Mouse (Mus musculus) intestine, postnatal 0 days (tissue): ENCODE results near the gene Zc2hc1b. TPM values are rescaled to one million over a fixed set of nuclear protein-coding genes. Genes with fewer than 3 reads are reported as not detected.

ENCODE experiments used
- ATAC-seq: fragments of 200-750 bp; cut with Nextera tagmentation; 2 replicates; pipeline ENCODE4 v1.8.0; 2017; ENCODE audit warnings: mild to moderate bottlenecking, moderate TSS enrichment, moderate library complexity
- H3K27ac ChIP-seq: fragments of 300-500 bp; sonication (generic); 2 replicates; pipeline ENCODE4 v1.5.1; 2014; ENCODE audit warnings: mild to moderate bottlenecking, low read depth, low read length, moderate library complexity
- H3K27me3 ChIP-seq: fragments of 300-500 bp; sonication (generic); replicated peaks from 2 replicates; pipeline ENCODE4 v1.6.1; 2014; ENCODE audit warnings: low read length, mixed read lengths; ENCODE audit not compliant: control insufficient read depth, insufficient read depth
- H3K36me3 ChIP-seq: fragments of 300-500 bp; sonication (generic); 2 replicates; pipeline ENCODE4 v1.6.1; 2014; ENCODE audit warnings: mild to moderate bottlenecking, moderate library complexity; ENCODE audit not compliant: control insufficient read depth, insufficient read depth
- H3K4me1 ChIP-seq: fragments of 300-500 bp; sonication (generic); replicated peaks from 2 replicates; pipeline ENCODE4 v1.6.1; 2014; ENCODE audit warnings: antibody characterized with exemption, low read length, mixed read lengths; ENCODE audit not compliant: control insufficient read depth, insufficient read depth
- H3K4me2 ChIP-seq: fragments of 300-500 bp; sonication (generic); replicated peaks from 2 replicates; pipeline ENCODE4 v1.6.1; 2014; ENCODE audit warnings: low read depth, mild to moderate bottlenecking, moderate library complexity
- H3K4me3 ChIP-seq: fragments of 300-500 bp; sonication (generic); 2 replicates; pipeline ENCODE4 v1.5.1; 2014; ENCODE audit warnings: low read depth, low read length
- H3K9ac ChIP-seq: fragments of 300-500 bp; sonication (generic); 2 replicates; pipeline ENCODE4 v1.6.1; 2014; ENCODE audit warnings: mild to moderate bottlenecking, low read depth, low read length
- H3K9me3 ChIP-seq: fragments of 300-500 bp; sonication (generic); 2 replicates; pipeline ENCODE4 v1.6.1; 2016; ENCODE audit warnings: mixed run types; ENCODE audit not compliant: control insufficient read depth
- CTCF ChIP-seq: sonication (generic); IDR thresholded peaks from 2 replicates; pipeline ENCODE4 v1.5.1; 2016; ENCODE audit warnings: low read depth, mild to moderate bottlenecking, control low read depth, antibody characterized with exemption, moderate library complexity
- WGBS: fragments of 180-500 bp; shearing (Covaris S2); extraction: QIAGEN DNeasy Blood & Tissue Kit; methylation state at CpG from one replicate; pipeline ENCODE4 v1.1.7; 2014; 5-methylcytosine and 5-hydroxymethylcytosine counted together
- polyA plus RNA-seq: library from polyadenylated mRNA; unstranded; fragments of >200 nt; fragmentation: Nextera tagmentation; extraction: Ambion mirVana; gene quantifications from 2 replicates; pipeline ENCODE4 v1.2.1, GENCODE M21; 2015

The Zc2hc1b gene
- polyA plus RNA-seq, 1 experiment from 2014 or later: not detected

DNA sequence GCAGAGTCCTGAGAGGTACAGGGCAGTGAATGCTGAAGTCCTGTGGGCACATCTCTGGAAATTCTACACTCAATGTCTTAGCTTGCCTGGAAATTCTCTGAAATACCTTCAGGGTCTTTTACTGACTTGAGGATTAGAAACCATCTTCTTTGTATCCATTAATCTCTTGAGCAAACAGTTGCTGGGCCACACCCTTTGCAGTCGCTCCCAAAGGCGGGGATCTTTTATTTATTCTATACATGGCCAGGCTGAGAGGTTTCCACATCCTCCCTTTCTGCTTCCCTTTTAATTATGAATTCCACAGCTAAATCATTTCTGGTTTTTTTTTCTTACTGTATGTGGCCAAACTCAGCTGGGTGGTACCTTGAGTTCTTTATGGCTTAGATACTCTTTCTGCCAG is 37.4 kb downstream of the Zc2hc1b start:
- Histone ChIP-seq H3K9me3 (no peaks in the 10 kb centered on the region), H3K4me3 (no peak overlapping the region), H3K4me2 (no peak overlapping the region), H3K36me3 (no peaks in the 10 kb centered on the region), H3K9ac (no peak overlapping the region), H3K27me3 (no peaks in the 10 kb centered on the region), H3K27ac (no peak overlapping the region), H3K4me1 (no peaks in the 10 kb centered on the region)
- no peak for TF ChIP-seq CTCF
- 23% methylated on average over 2 of the region's 2 CpGs for WGBS
- no peak for ATAC-seq

DNA sequence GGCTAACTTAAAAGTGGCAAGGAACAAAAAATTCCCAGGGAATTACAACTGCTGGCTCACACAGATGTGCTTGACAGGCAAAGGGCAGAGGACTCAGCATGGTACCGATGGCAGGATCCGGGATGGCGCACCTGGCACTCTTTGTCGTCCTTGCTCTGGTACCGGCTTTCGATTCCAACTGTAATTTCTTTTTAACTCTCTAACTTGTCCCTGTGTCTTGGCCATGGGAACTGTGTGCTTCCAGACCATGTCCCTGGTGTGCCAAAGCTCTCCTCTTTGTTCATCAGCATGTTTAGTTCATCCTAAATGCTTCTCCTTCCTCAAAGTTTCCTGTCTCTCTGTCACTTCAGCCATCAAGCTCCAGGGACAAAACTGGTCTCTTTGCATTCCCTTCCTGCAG is 39.9 kb downstream of the Zc2hc1b start:
- no peak for ATAC-seq

DNA sequence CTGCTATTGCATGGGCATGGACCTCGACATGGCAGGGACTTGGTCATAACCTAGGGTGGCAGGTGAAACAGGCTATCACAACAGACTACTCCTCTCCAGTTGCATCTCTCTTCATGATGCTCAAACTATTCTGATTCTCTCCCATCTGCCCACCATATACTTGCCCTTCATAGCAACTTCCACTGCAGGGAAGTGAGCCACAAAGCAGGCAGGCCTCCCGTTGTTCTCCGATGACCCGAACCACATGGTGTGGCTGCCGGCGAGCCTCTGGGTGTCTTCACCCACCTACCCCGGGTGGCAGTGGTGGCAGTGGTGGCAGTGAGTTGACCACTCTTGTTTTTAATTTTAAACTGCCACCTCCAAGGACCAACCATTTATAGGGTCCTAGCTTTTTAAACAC is 42.1 kb downstream of the Zc2hc1b start:
- no peaks in the 10 kb centered on the region for H3K27me3 ChIP-seq
- no peaks in the 10 kb centered on the region for H3K4me1 ChIP-seq
- no peak overlapping the region for H3K9ac ChIP-seq
- H3K9me3 ChIP-seq: no peaks in the 10 kb centered on the region
- WGBS: 95% methylated on average over 7 of the region's 7 CpGs
- ATAC-seq: no peak
- H3K36me3 ChIP-seq: no peaks in the 10 kb centered on the region
- H3K4me3 ChIP-seq: no peak overlapping the region
- H3K4me2 ChIP-seq: no peak overlapping the region
- no peak for TF ChIP-seq CTCF
- H3K27ac ChIP-seq: no peak overlapping the region

More for the DNA sequence above, 39.9 kb downstream of the Zc2hc1b start:
- Histone ChIP-seq H3K9ac (no peak overlapping the region), H3K36me3 (no peaks in the 10 kb centered on the region), H3K4me1 (no peaks in the 10 kb centered on the region), H3K4me3 (no peak overlapping the region), H3K4me2 (no peak overlapping the region), H3K9me3 (no peaks in the 10 kb centered on the region), H3K27me3 (no peaks in the 10 kb centered on the region), H3K27ac (no peak overlapping the region)
- TF ChIP-seq CTCF: no peak
- WGBS: 95% methylated on average over 6 of the region's 6 CpGs

DNA sequence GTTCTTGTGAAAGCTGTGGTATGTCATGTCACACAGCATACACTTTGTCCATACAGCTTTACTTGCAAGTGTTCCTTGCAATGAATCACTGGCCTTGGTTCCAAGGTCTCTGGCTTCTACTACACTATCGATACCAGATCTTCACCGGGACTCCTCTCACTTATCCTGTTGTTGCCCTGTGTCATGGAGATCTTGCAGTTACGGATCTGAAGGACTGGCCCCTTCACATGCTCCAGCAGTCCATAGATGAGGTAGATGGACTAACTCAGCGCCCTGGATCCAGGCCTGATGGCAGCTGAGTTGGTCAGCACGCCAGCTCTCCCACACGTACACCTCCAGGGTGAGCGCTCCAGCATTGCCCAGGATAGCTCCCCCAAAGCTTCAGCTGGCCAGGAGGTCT is 42.5 kb downstream of the Zc2hc1b start:
- Histone ChIP-seq H3K4me3 (no peak overlapping the region), H3K9me3 (no peaks in the 10 kb centered on the region), H3K27me3 (no peaks in the 10 kb centered on the region), H3K36me3 (no peaks in the 10 kb centered on the region), H3K9ac (no peak overlapping the region), H3K27ac (no peak overlapping the region), H3K4me2 (no peak overlapping the region), H3K4me1 (no peaks in the 10 kb centered on the region)
- no peak for ATAC-seq
- no peak for TF ChIP-seq CTCF
- WGBS: 94% methylated on average over 7 of the region's 7 CpGs

DNA sequence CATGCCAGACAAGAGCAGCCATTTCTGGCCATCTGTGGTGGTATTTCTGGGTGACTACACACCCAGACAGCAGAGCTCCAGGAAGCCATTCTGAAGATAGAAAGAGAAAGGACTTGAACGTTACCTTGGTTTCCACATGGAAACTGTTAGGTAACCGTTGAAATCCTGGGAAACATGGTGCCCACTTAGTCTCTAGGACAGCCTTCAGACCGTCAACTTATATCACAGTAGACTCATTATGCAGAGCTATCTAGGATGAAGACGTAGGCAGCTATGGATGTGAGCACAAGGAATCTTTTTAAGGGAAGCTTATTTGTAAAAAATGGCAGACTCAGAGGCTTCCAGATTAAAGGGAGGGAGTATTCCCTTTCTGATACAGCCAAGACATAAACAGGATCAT is 44.0 kb downstream of the Zc2hc1b start:
- ATAC-seq: no peak
- 89% methylated on average over 4 of the region's 4 CpGs for whole genome bisulfite sequencing
- H3K4me1 ChIP-seq: no peaks in the 10 kb centered on the region
- H3K27me3 ChIP-seq: no peaks in the 10 kb centered on the region
- peaks cover 3% of the 10 kb centered on the region for H3K36me3 ChIP-seq
- H3K9ac ChIP-seq: no peak overlapping the region
- no peak overlapping the region for H3K4me3 ChIP-seq
- no peak for TF ChIP-seq CTCF
- H3K9me3 ChIP-seq: no peaks in the 10 kb centered on the region
- no peak overlapping the region for H3K27ac ChIP-seq
- no peak overlapping the region for H3K4me2 ChIP-seq

DNA sequence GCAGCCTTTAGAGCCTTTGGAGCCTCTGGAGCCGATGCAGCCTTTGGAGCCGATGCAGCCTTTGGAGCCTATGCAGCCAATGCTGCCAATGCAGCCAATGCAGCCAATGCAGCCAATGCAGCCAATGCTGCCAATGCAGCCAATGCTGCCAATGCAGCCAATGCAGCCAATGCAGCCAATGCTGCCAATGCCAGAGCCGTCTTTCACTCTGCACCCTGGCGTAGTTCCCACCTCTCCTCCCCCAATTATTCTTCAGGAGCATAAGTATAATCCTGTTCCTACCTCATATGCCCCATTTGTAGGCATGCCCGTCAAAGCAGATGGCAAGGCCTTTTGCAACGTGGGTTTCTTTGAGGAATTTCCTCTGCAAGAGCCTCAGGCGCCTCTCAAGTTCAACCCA is 49.9 kb downstream of the Zc2hc1b start:
- peaks cover 22% of the 10 kb centered on the region for H3K36me3 ChIP-seq
- H3K9ac ChIP-seq: no peak overlapping the region
- no peak overlapping the region for H3K4me2 ChIP-seq
- WGBS: 92% methylated on average over 7 of the region's 7 CpGs
- no peak overlapping the region; the same call in 1 of the 2 replicates for H3K27ac ChIP-seq
- no peaks in the 10 kb centered on the region for H3K9me3 ChIP-seq
- H3K27me3 ChIP-seq: no peaks in the 10 kb centered on the region
- no peak for TF ChIP-seq CTCF
- no peak for ATAC-seq
- H3K4me3 ChIP-seq: no peak overlapping the region
- H3K4me1 ChIP-seq: no peaks in the 10 kb centered on the region

DNA sequence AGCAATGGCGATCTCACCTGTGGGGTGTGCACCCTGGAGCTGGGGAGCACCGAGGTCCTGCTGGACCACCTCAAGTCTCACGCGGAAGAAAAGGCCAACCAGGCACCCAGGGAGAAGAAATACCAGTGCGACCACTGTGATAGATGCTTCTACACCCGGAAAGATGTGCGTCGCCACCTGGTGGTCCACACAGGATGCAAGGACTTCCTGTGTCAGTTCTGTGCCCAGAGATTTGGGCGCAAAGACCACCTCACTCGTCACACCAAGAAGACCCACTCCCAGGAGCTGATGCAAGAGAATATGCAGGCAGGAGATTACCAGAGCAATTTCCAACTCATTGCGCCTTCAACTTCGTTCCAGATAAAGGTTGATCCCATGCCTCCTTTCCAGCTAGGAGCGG is 50.5 kb downstream of the Zc2hc1b start:
- Histone ChIP-seq H3K9me3 (no peaks in the 10 kb centered on the region), H3K4me3 (no peak overlapping the region), H3K27ac (no peak overlapping the region; the same call in 1 of the 2 replicates), H3K27me3 (no peaks in the 10 kb centered on the region), H3K4me1 (no peaks in the 10 kb centered on the region), H3K36me3 (peaks cover 22% of the 10 kb centered on the region), H3K4me2 (no peak overlapping the region), H3K9ac (no peak overlapping the region)
- WGBS: 81% methylated on average over 13 of the region's 13 CpGs
- ATAC-seq: no peak
- TF ChIP-seq CTCF: peak; percentile 69
